Mouse (Mus musculus) C2C12 (cell line): ENCODE data around the gene Trip4.

Experiments used
- CTCF ChIP-seq: IDR thresholded peaks from one replicate; pipeline ENCODE4 v1.5.1; 2011; ENCODE audit not compliant: control insufficient read depth, insufficient read depth, insufficient read length
- MAX ChIP-seq: IDR thresholded peaks from one replicate; pipeline ENCODE4 v1.6.1; 2011; ENCODE audit warnings: mild to moderate bottlenecking, control low read depth
- MYOD1 ChIP-seq: IDR thresholded peaks from one replicate; pipeline ENCODE4 v1.6.1; 2011; ENCODE audit warnings: low read depth; ENCODE audit not compliant: control insufficient read depth, insufficient read length
- MYOG ChIP-seq: IDR thresholded peaks from one replicate; pipeline ENCODE4 v1.6.1; 2011; ENCODE audit not compliant: control insufficient read depth, insufficient read length; ENCODE audit errors: extremely low read depth

DNA sequence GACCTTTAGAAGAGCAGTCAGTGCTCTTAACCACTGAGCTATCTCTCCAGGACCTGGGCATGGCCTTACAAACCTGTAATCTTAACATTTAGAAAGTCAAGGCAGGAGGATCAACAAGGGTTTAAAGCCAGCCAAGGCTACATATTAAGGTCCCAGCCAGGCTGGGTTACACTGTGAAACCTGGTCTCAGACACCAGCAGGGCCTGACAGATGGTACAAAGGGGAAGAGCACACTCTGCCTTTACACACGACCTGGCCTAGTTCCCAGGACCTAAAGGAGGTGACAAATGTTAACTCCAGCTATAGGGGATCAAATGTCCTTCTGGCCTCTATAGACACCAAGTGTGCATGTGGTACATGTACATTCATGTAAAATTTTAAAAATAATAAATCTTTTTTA is 48.9 kb downstream of the Trip4 start:
- TF ChIP-seq CTCF (no peak), MAX (no peak), MYOG (no peak), MYOD1 (no peak)
